Mouse (Mus musculus): ENCODE data around the gene Wdhd1. TPM values are rescaled to one million over a fixed set of nuclear protein-coding genes. Genes with fewer than 3 reads are reported as not detected.

The Wdhd1 gene
- polyA plus RNA-seq, 1 experiment = 6.6 TPM

Other genes with a start within 250 kb of the Wdhd1 start
- 1.8 and 2.4 TPM in 2 replicates for gene Gch1, start 87.4 kb downstream of the Wdhd1 start, polyA plus RNA-seq (2012; rRNA removed)
- 5.6 and 5.9 TPM in 2 replicates for gene Socs4, start 74 bp upstream of the Wdhd1 start, polyA plus RNA-seq (2012; rRNA removed)
- gene Mapk1ip1l, start 21.4 kb upstream of the Wdhd1 start, polyA plus RNA-seq (2012; rRNA removed) = 28.1 and 29.9 TPM in 2 replicates
- gene Lgals3, start 90.9 kb upstream of the Wdhd1 start, polyA plus RNA-seq (2012; rRNA removed) = 2.2 and 5.4 TPM in 2 replicates
- gene Dlgap5, start 141.6 kb upstream of the Wdhd1 start, polyA plus RNA-seq (2012; rRNA removed) = 0.61 and 0.76 TPM in 2 replicates
- 46.4 and 53.0 TPM in 2 replicates for gene Fbxo34, start 173.6 kb upstream of the Wdhd1 start, polyA plus RNA-seq (2012; rRNA removed)